Mouse (Mus musculus) megakaryocyte-erythroid progenitor cell, adult 5-6 weeks (primary cell): ENCODE measurements around the gene Cpvl. TPM values are rescaled to one million over a fixed set of nuclear protein-coding genes. Genes with fewer than 3 reads are reported as not detected.

Experiments
- ATAC-seq: replicated peaks from 2 replicates; pipeline ENCODE4 v1.8.0; 2016; ENCODE audit warnings: mild to moderate bottlenecking, inconsistent platforms; ENCODE audit not compliant: severe bottlenecking, poor library complexity, low FRiP score, low TSS enrichment
- total RNA-seq, 2 experiments: library from RNA; stranded (forward) in 1 of 2; stranded (reverse) in 1 of 2; fragments of 200-1000, 215-1000 nt in 1 of 2; fragments of >200 nt in 1 of 2; fragmentation: Nextera tagmentation in 1 of 2; gene quantifications; 2 replicates each; pipeline ENCODE4 v1.2.3; 2014 to 2017

The Cpvl gene
- total RNA-seq, 2 experiments from 2014 or later: not detected

- no peak for ATAC-seq
Observed at GRCm38 (mm10) chr6:53944417-53944816, 34.1 kb downstream of the Cpvl start.

DNA sequence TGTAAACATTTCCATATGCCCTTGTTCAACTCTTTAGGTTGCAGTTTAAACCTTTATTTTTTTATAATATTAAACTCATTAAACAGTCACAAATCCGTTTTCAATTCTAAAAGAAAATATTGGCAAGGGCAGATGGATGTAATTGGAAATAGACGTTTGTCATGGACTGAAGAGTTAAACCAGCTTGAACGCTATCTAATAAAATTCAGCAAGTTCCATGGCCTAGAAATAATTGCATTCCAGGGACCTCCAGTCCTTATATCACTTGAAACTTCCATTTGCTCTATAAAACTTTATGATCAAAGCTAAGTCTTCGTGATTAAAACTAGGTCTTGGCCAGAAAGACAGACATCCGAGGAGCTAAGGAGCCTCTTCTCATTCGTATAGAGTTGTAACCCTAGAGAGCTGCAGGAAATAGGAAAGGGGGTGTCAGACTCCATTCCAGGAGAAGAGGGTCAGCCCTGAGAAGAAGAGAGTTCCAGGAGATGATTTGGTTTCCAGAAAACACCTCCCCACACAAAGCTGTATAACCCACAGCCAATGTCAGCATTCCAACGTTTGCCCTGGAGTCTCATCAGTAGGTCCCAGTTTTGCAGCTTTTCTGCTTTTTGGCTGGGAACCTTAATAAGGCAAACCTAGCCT, 36.2 kb downstream of the Cpvl start:
- ATAC-seq: no peak

DNA sequence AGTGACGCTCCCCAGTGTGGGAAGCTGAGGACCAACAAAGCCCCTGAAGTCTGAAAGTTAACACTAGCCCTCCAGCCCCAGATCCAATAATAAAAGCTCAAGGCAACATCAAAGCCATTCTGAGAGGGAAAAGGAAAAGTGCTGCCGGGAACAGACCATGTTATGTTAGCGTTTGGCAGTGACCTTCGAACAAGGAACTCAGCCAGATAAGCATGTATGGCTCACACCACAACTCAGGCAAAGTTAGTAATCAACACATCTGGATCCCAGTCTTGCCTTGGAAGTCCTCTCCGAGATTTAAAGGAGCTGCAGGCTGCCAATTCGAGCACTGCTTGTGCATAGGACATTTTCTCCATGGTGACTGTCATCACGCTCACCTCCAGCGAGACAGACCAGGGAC, 38.7 kb downstream of the Cpvl start:
- ATAC-seq: no peak

DNA sequence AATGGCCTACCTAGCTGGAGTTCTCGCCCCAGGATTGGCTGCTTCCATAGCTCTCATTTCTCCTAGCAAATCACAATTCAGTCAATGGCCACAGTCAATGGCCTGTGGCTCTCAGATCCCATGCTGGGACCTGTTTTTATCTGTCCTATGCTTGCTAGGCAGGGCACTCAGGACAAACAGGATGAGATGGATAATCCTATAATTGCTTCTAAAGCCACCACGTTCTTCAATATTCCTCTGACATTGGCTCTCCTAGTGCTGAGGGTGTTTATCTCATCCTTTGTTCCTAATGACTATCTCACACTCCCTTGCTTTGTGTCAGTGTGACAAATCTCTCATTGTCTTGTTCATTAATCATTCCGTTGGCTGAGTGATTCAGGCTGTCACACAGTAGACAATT, 39.5 kb downstream of the Cpvl start:
- no peak for ATAC-seq

- no peak for ATAC-seq
Observed at GRCm38 (mm10) chr6:53937143-53938134, 41.0 kb downstream of the Cpvl start.

DNA sequence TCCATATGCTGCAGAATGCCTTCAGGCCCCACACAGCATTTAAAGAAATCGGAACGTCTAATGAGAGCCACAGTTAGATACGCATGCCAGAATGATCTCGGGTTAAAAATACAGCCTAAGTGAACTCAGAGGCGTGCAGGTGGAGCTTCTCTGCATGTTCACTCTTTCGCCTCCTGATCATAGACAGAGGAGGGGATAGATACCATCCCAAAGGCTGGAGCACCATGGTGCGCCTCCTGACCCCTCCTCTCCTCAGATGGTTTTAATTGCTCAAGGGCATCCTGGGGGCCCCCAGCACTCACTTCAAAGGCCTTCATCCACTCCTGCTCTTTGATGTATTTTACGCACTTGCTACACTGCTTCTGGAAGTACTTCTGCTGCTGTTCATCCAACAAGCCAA, 46.9 kb downstream of the Cpvl start:
- no peak for ATAC-seq

DNA sequence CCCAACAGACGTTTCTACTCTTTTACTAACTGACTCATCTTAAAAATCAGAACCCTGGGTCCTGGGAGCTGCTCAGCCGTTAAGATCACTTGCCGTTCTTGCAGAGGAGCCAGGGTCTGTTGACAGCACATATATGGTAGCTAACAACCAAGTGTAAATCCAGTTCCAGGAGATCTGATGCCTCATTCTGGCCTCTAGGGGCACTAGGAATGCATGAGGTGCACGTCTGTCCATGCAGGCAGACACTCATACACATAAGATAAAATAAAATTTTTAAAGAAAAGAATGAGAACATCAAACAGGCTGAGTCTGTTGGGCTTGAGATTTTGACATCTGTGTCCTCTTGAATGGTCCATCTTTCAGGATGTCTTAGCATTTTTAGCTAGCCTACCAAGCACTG, 48.6 kb downstream of the Cpvl start:
- ATAC-seq: no peak

- no peak for ATAC-seq
Observed at GRCm38 (mm10) chr6:53926197-53926596, 52.3 kb downstream of the Cpvl start.

- no peak for ATAC-seq
Observed at GRCm38 (mm10) chr6:53925192-53925591, 53.3 kb downstream of the Cpvl start.

- ATAC-seq: no peak
Observed at GRCm38 (mm10) chr6:53920041-53920440, 58.4 kb downstream of the Cpvl start.

GRCm38 (mm10) chr6:53917026-53917558, 61.4 kb downstream of the Cpvl start:
- ATAC-seq: no peak

DNA sequence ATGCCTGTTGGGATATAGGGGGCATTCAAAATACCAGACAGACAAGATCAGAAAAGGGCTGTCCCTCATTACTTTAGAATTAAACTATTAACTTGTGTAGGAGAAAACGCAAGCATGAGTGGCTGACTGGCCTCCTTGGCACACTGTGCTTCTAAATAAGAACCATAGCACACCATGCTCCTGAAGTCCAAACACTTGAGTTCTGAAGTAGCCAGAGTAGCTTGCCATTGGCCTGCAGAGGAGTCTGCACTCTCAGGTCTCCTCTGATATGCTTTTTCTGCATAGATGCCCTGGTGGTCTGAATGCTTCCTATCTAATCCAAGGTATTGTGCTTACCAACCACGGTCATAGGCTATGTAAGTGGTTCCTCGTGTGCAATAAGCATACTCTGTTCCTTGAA, 63.1 kb downstream of the Cpvl start:
- no peak for ATAC-seq

- ATAC-seq: no peak
Observed at GRCm38 (mm10) chr6:53913151-53913550, 65.3 kb downstream of the Cpvl start.

DNA sequence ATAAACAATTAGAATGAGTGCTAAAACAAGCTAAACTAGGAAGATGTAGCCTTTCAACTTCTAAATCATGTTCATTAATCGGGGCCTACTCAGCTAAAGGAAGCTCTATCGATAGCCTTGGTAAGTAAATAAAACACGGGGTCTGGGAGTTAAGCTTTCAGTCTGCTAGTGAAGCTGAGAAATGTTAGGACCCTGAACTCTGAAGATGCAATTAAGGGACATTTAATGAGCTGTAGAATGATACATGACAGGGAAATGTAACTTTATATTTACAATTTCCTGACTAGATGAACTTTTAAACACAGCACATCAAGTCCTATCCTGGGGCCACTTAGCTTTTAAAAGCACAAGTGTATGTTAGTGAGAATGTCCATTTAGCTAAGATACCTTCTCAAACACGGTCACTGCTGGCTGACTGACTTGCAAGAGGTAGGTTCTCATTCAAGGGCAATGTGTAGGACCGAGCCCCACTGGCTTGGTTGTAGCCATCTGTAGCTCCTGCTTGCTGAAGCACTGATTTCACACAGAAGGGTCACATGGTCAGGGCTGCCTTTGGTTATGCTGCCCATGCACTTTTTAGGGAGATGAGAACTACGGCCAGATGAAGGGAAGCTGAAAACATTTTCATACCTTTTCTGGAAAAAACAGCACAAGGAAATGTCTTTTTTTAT, 66.2 kb downstream of the Cpvl start:
- no peak for ATAC-seq

GRCm38 (mm10) chr6:53909986-53910385, 68.5 kb downstream of the Cpvl start:
- ATAC-seq: no peak

DNA sequence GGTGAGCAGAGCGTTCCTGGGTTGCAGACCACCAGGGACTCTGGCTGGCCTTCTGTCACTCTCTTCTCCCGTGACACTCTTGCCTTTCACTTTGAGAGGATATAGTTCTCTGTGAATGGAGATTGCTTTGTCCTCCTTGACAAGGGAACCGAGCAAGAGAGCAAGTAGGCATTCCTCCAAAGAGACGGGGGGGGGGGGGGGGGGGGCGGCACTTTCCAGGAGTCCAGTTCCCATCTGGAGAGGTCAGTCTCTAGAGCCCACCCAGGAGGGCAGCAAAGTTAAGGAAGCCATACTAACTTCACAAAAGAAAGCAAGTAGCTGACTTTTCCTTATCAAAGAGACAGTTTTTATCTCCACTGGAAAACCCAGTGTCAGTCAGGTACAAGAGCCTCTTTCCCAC, 69.0 kb downstream of the Cpvl start:
- no peak for ATAC-seq

DNA sequence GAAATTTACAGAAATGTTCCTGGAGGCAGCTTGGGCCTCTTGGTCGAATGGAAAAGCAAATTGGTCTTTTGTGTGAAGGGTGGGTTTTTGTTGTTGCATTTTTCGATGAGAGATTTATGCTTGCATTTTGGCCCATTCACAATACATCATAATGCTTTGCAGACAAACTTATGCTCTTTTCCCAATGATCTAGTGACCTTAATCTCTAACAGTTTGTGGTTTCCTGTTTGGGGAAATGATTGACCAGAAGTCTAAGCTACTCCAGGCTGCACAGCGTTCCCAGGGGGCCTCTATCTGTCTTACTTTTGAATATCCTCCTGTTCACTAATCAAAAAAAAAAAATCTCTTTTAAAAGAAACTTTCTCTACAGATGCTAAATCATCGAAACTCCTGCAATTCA, 71.6 kb downstream of the Cpvl start:
- ATAC-seq: no peak

- no peak for ATAC-seq
Observed at GRCm38 (mm10) chr6:53906051-53906462, 72.4 kb downstream of the Cpvl start.

- ATAC-seq: no peak
Observed at GRCm38 (mm10) chr6:53905576-53905975, 72.9 kb downstream of the Cpvl start.
